Mouse (Mus musculus) frontal cortex, postnatal 25 days (tissue): Measurements from ENCODE around the gene Gm10842.
"Not testable (repeated sequence)": the region's sequence is repeated elsewhere in the genome, so short reads cannot be mapped to it uniquely, and the experiment has no call there.

Source experiments
- DNase-seq, 2 experiments: peaks; one replicate each; pipeline ENCODE4 v3.0.0; 2022; ENCODE audit warnings: low spot score in 2 of 2

Gene Gm10842

DNA sequence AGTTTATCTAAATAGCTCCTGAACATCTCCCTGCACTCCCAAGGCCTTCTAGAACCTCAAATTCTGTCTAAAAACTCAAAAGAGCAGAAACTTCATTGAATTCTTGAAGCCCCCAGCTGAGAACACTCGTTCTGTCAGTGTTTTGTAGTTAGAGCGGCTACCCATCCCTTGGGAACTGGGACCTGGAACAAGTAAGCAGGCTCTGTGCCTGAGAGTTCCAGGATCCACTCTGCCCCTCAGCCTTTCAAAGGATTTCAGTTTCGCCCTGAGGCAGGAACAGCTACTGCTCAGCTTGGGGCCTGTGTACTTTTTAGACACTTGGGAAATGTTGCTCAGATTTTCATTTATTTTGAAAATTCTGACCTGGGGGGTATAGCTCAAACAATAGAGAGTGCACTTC lies at the start of gene Gm10842:
Gene Gm10842 (plus strand): TSS at position 301 of the 400 bp plus-strand sequence.
- DNase-seq, result no peak

DNA sequence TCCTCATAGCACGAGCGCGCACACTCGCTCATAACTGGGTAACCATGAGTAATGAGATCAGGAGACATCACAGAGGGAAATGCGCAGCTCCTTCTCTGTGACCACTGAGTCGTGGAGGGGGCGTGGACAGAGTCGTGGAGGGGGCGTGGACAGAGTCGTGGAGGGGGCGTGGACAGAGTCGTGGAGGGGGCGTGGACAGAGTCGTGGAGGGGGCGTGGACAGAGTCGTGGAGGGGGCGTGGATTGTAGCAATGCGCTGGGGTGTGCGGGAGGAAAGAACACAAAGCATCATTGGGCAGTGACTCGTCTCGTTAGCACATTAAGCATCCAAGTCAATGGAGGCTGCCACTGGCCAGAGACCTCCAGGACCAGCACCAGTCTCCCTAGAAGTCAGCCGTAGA lies 34.2 kb upstream of the Gm10842 start:
- DNase-seq, result not testable (repeated sequence)

DNA sequence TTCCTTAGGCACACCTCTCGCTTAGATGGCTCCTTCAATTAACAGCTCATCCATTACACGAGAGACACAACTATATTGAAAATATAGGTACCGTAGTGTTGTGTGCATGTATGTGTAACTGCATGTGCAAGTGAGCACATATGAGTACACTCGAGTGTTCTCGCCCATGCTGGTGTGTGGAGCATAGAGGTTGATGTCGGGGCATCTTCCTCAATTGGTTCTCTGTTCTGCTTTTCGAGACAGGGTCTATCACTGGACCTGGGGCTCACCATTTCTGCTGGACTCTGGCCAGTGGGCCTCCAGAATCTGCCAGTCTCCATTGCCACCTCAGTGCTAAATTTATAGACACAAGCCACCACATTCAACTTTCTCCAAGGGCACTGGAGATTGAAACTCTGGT lies 28.9 kb upstream of the Gm10842 start:
- no peak for DNase-seq

DNA sequence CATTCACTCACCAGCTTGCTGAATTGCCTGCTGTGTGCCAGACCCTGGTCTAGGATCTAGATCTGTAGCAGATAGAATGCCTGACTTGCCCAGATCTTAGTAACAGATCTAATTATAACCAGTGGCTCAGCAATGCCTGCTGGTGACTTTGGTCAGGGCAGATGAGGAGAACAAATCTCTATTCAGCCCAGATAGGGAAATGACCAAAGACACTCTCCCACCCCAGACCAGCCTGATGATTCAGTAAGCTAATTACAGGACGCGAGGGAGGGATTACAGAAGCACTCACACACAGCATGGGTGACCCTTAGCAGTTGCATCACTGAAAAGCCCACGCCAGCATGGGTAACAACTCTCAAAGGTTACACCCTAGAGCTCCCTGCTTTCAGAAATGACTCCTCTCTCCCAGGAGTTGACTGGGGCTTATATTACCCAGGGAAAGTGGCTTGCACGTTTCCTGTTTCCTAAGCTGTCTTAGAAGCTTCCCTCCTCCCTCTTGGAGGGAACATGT lies 26.1 kb upstream of the Gm10842 start:
- DNase-seq, result no peak

DNA sequence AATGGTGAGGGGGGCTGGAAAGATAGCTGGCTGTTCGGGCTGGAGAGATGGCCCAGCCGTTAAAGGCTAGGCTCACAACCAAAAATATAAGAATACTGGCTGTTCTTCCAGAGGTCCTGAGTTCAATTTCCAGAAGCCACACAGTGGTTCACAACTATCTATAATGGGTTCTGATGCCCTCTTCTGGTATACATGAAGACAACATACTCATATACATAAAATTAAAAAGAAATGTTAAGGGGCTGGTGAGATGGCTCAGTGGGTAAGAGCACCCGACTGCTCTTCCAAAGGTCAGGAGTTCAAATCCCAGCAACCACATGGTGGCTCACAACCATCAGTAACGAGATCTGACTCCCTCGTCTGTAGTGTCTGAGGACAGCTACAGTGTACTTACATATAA lies 24.9 kb upstream of the Gm10842 start:
- DNase-seq, result not testable (repeated sequence)

DNA sequence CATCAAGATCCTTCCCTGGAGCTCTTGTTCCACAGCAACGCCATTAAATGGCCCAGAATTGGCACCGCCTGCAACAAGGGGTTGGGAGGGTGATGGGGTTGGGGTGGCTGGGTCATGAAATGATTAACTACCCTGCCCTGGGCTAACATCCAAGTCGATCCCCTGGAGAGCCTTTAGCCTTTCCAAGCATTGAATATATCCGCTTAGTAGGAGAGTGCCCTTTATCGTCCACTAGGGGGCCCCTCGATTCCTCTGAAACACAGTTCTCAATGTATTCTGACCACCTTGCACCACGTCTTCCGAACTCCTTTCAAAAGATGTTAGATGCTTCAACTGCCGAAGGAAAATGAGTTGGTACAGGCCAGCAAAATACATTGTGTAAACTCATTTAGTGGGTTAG lies 22.7 kb upstream of the Gm10842 start:
- no peak for DNase-seq

DNA sequence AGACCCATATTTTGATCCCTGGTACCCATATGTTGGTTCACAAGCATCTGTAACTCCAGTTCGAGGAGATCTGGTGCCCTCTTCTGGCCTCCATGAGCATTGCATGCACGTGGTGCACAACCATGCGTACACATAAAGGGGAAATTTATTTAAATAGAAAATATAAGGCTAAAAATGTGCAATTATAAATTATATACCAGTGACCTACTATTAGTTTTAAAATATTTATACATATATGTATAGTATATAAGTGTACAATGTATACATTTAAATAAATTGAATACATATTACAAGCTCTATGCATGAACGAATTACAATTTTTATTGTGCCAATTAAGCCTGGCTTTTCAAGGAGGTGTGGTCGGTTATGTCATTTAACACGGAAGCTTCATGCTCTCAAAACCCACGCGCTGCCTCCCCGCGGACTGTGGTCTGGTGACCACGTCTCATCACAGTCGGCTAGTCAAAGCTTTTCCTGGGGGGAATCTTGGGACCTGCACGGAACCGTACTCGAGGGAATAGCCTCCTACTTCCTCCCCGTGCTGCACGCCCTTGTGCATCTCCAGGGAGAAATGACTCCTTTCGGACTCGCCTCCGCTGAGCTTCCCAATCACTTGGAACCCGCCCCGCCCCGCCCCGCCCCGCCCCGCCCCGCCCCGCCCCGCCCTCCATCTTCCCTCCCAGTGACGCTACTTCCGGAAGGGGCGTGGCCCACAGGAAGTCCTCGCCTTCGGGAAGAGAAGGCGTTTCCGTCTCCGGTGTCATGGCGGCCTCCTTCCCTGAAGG lies 20.8 kb upstream of the Gm10842 start, which contains the start of gene Mettl2:
Gene Mettl2 (plus strand): TSS at position 691 of the 785 bp plus-strand sequence.
- DNase-seq, result peak; percentile 61 to 67

DNA sequence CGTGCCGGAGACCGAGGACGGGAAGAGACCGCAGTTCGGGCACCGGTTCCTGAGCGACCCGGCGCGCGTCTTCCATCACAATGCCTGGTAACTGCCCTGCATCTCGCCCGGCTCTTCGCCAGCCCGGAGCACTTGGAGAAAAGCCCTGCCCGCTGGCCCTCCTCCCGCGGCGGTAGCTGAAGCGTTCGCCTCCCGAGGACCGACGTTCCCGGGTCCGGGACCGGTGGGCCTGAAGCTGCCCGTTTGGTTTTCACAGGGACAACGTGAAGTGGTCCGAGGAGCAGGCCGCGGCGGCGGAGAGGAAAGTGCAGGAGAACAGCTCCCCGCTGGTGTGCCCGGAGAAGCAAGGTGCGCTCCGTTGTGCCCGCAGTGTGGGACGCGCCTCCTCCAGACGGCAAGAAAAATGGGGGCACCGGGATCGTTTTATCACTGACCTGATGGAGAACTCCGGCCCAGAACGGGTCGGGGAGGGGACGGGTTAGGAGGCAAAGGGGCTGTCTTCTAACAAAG lies 20.1 kb upstream of the Gm10842 start:
- DNase-seq, result no peak

DNA sequence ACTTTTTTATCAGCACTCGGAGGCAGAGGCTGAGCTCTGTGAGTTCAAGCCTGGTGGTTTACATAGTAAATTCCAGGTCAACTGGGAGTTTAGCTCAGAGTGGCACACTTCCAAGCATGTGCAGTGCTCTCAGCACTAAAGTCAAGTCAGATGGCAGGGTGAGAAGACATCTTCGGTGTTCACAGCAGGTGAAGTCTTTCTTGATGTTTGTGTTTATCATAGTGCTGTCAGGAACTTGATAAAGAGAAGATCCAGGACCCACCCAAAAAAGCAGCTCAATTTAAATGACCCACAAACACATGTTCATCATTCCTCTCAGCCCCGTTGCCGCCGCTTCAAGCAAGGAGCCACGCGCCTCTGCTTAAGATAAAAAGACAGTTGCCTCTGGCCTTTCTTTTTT lies 11.0 kb upstream of the Gm10842 start:
- no peak for DNase-seq

DNA sequence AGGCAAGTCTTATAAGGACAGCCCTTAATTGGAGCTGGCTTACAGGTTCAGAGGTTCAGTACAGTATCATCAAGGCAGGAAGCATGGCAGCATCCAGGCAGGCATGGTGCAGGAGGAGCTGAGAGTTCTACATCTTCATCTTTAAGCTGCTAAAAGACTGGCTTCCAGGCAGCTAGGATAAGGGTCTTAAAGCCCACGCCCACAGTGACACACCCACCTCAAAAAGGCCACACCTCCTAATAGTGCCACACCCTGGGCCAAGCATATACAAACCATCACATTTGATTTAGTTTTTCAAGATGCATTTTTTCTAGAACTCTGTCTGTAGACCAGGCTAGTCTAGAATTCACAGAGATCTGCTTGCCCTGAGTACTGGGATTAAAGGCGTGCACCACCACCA lies 9.4 kb upstream of the Gm10842 start:
- not testable (repeated sequence) for DNase-seq

DNA sequence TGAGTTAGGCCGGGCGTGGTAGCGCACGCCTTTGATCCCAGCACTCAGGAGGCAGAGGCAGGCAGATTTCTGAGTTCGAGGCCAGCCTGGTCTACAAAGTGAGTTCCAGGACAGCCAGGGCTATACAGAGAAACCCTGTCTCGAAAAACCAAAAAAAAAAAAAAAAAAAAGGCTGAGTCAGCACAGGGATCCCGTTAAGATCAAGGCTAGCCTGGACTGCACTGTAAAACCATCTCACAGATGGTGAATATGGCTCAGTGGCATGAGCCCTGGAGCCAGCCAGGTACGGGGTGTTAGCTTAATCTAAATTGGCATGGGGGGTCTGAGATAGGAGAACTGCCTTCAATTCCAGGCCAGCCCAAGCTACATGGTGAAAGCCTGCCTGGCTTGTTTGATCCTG lies 6.2 kb upstream of the Gm10842 start:
- DNase-seq, result not testable (repeated sequence)

DNA sequence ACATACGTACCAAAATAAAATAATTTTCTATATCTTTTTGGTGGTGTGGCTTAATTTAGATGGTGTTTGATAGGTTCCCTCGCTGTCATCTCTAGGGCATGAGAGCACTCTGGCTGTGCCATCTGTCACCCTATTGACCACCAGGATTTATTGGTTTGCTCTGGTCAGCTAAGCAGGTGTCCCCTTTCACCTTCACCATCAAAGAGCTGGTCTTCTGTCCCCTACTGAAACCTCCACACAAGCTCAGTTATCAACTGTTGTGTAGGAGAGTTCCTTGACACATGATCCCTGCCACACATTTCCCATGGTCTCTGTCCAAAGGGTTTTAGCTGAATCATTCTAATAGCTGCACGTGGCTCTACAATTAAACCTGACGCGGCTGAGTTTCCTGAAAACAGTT lies 5.6 kb upstream of the Gm10842 start:
- no peak for DNase-seq

DNA sequence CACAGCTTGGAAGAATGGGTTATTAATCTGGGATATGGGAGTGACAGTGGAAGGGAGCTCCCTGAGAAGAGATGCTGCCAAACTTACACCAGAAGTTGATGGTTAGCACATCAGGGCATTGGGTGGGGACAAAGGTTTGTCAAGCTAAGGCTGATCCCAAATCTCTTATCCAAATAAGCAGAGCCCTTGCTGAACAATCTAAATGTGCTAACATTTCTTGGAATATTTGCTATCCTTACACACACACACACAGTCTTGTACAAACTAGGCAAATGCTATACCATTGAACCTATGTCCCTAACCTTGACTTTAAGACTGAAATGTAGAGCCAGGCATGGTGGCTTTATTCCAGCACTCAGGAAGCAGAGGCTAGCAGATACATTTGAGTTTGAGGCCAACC lies 3.1 kb upstream of the Gm10842 start:
- DNase-seq, result no peak

DNA sequence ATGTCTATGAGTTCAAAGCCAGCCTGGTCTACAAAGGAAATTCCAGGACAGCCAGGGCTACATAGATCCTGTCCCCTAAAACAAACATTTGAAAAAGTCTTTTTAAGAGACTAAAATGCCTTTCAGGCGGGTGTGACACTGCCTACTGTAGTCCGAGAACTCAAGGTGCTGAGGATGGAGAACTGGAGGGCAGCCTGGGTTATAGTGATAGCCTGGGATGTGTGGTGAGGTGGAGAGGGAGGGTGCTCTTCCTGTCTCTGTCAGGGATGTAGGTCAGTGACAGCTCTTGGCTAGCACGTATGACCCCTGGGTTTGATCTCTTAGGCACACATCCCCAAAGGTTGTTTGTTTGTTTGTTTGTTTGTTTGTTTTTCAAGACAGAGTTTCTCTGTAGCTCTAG lies 2.6 kb upstream of the Gm10842 start:
- no peak for DNase-seq

DNA sequence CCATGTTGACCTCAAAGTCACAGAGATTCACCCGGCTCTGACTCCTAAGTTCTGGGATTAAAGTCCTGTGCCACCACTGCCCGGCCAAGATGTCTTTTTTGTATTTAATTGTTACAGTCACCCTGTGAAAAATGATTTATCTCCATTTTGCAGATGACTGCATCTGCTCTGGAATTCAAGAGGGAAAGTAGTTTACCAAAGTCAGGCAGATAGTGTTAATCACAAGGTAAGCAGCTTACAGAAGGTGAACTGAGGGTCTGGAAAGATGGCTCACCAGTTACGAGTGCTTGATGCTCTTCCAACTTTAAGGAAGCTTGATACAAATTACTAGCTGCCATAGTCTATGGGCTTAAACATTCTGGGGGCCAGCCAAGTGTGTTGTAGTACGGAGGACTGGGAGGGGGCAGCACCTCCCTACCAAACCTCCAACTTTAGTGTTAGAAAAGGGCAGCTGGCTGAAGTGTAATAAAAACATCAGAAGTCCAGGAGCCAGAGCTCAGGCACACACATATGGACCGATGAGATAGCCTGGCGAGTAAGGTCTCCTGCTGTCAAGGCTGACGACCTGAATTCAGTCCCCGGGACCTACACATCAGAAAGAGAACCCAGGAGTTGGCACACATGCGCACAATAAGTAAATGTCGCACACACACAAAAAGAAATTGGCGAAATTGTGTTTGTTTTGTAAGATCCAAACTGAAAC lies 2.0 kb upstream of the Gm10842 start:
- DNase-seq, result no peak

DNA sequence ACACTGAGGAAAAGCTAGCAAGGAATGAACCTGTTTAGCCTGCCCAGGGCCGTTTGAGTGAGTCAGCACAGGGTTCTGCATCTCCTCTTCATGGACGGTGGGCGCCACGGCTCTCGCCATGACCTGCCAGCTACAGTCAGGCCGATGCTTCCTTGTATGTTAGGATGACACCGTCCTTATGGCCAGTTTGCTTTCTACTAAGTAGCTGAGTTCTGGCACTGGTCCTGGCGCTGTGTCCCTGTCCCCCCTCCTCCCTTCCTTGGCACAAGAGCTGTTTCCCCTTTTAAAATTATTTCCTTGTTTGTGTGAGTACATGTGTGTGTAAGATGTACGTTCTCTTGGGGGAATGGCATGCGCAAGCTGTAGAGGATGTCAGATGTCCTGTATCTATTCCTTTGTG lies 1.5 kb upstream of the Gm10842 start:
- DNase-seq, result no peak

DNA sequence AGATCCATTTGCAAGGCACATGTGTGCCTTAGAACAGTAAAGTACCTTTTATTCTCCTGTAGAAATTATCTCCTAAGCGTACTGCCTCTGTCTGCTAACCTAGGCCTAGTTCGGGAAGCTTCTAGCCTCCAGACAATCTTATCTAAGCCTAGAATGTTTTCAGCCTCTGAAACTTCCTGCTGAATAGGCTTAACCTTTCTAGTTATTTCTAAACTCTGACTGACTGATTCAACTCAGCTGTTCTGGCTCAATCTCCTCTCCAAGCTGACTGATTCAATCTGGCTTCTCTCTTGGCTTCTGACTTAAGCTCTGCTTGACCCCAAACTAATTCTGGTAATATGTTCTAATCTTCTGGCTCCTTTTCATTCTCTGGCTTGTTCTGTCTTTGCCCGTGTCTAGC lies 2.7 kb downstream of the Gm10842 start:
- no peak for DNase-seq

DNA sequence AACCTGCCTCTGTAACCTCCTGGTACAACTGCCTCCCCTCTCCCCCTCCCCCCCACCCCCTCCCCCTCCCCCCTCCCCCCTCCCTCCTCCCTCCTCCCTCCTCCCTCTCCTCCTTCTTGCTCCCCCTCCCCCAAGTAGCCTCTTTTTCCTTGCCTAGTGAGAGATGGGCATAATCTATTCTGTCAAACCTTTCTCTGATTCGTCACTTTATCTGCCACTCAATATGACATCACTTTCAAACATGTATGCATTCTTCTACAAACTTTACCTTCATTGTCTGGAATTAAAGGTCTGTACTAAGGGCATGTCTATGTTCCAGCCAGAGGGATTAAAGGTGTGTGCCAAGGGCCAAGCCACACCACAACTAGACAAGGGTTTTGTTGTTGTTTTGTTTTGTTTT lies 3.1 kb downstream of the Gm10842 start:
- no peak for DNase-seq

DNA sequence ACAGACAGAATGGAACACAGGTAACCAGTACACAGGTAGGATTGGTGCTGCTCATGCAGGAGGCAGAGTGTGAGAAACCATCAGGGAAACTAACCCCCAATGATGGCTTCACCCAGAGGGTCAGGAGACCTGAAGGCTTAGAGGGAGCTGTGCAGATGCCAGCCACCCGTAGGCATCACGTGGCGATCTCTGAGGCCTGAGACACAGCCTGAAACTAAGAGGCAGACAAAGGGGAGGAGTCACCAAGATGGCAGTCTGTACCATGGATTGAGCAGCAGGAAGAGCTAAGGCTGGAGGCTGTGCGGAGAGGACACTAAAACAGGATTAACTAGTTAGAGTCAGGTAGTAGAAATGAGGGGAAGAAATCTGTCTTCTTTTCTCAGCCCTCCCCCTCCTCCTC lies 4.0 kb downstream of the Gm10842 start:
- no peak for DNase-seq

DNA sequence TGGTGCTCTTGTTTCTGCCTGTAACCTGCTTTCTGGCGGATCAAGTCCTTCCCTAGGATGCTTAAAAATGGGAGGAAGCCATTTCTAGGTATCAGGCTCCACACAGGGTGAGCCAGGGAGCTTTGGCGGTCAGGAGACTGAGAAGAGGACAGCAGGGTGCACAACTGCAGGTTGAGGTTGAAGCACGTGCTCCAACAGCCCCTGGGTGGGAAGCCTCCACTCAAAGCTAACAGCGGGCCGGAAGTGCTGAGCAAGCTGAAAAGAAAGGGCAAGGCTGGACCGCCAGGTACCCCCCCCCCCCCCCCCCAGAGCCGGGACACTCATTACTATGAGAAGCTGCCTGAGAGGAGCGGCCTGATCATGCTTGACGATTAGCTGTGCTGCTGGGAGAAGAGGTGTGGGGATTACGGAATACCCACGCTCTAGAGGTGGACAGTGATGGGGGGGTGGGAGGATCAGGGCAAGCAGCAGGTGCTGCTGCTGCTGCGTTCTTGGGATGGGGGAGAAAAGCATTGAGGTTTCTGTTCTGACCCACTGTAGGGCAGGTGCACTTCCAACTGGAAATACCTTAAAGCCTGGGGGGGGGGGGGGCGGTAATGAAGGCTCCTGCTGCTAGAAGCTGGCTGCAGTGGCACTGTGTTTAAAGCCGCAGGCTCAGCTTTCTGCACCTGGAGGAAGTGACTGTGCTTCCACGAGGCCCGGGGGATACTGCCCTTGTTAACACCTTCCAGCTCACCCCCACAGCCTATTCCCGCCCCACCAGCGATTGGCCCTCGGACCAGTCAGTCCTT lies 4.7 kb downstream of the Gm10842 start:
- DNase-seq, result no peak

DNA sequence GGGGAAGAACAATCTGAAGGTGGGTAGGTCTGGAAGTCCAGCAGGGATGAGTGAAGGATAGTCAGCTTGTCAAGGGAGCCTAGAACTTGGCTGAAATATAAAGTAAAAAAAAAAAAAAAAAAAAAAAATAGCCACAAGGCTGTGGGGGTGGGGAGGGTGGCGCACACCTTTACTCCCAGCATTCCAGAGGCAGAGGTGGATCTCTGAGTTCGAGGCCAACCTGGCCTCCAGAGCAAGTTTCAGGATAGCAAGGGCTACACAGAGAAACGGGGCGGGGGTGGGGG lies 5.3 kb downstream of the Gm10842 start:
- DNase-seq, result no peak

DNA sequence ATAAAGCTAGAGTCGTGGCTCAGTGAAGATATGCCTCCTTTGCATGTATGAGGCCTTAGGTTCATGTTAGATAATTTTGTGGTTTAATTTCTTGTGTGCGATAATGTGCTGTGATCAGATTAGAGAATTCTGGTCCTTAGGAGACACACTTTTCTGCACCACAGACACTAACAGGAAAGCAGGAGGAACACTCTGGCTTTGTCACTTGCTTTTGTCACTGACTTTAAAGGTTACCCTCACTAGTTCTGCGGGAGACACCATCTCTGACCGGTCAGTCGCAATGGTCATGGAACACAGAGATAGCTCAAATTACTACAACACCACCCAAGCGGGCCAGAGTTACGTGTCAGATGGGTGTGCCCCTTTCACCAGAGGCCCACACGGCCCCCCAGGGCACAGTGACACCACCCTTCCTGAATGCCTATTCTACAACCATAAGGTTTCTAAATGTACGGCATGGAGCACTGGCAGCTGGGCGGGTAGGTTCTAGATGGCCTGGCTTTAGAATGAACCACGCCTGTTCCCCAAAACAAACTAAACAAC lies 5.7 kb downstream of the Gm10842 start:
- no peak for DNase-seq
